Mouse (Mus musculus): ENCODE measurements around the gene 3110009E18Rik. TPM values are rescaled to one million over a fixed set of nuclear protein-coding genes. Genes with fewer than 3 reads are reported as not detected.

Gene 3110009E18Rik
- polyA plus RNA-seq, 1 experiment from 2014 or later: 1.4 TPM

DNA sequence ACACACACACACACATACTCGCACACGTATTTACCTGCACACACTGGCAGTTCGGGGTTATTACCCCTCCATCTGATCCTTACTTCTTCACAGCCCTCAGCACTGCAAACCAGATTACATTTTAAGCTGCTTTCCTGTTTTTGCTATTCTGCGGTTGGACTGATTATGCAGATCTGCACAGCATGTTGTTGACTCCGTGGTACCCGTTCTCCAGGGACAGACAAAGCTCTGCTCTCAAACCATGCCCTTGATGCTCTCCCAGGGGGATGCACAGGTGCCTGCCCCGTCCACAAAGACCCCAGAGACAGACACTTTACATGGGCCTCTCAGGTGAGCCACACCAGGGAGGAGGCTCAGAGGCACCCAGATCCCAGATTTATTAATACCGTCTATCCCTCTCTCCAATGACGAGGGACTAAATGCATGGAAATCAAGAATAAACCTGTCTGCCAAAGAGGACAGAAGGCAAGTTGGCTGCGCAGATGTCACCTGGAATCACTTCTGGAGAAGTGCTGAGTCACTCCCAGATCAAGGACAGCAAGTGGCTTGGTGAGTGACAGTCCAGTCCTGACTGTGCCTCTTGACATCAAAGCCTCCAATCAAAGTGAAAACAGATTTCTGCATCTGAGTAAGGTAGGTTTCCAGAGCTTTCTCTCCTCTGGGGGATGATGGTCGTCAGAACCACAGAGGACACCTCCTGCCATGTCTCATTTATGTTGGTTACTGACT, 87.7 kb downstream of the 3110009E18Rik start:
- 86% methylated on average over 11 of the region's 11 CpGs for WGBS (ENCODE audit: missing documents)
- Histone ChIP-seq H3K4me3 (ENCODE audit: inconsistent target) (no peak overlapping the region), H3K79me2 (ENCODE audit: inconsistent target) (no peaks in the 10 kb centered on the region), H3K27ac (no peak overlapping the region), H3K36me3 (ENCODE audit: inconsistent target) (no peaks in the 10 kb centered on the region)

DNA sequence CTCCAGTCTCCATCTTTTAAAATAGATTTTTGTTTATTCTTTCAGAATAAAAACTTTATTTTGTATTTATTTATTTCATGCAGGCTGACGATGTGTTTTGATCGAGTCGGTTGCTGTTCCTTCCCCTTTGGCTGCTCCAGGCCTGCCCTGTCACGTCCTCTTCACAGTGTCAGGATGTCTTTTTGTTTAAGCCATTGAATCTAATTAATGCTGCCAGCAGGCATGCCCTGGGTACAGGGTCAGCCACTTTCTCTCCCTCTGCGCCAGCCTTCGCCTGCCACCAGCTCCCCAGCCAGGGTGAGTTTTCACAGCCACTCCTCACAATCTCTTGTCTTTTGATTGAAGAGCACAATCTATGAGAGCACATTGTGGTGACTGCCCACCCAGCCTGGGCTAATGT, 99.9 kb downstream of the 3110009E18Rik start:
- WGBS (ENCODE audit: missing documents): 86% methylated on average over 6 of the region's 6 CpGs
- H3K27ac ChIP-seq: no peak overlapping the region

DNA sequence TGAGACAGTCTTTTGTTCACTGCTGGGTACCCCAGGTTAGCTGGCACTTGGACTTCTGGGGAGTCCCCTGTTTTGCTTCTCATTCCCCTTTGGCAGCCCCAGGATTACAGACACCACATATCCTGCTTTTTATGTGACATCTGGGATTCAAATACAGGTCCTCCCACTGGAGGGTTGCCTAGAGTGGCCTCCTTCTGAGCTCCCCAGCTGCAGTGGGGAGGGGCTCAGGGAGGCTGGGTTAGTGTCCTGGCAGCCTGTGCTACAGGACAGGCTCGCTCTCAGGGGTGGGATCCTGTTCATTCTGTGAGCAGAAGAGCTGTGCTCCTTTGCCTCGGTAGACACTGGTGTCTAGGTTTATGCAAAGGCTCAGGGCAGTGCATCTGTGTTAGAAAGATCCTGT, 100.3 kb downstream of the 3110009E18Rik start:
- Histone ChIP-seq H3K27ac (no peak overlapping the region), H3K36me3 (ENCODE audit: inconsistent target) (no peaks in the 10 kb centered on the region), H3K79me2 (ENCODE audit: inconsistent target) (no peaks in the 10 kb centered on the region), H3K4me3 (ENCODE audit: inconsistent target) (no peak overlapping the region)
- WGBS (ENCODE audit: missing documents): 86% methylated on average over 2 of the region's 2 CpGs

More for the DNA sequence above, 99.9 kb downstream of the 3110009E18Rik start:
- Histone ChIP-seq H3K4me3 (ENCODE audit: inconsistent target) (no peak overlapping the region), H3K36me3 (ENCODE audit: inconsistent target) (no peaks in the 10 kb centered on the region), H3K79me2 (ENCODE audit: inconsistent target) (no peaks in the 10 kb centered on the region)

DNA sequence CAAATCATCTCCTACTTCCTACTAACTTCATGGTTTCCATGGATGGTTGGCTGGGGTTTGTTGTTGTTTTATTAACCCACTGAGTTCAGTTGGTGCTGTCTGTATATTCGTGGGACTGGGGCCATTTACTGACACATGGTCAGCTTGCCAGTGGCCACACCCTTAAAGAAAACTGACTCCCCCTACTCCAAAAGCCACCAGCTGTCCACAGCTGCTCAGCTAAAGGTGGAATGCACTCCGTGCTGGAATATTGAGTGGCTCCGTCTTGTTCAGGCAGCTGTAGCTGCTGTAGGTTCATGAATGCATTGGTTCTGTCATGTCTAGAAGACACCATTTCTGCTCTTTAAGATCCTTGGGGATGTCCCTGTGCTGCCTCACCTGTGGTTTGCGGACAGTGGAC, 102.6 kb downstream of the 3110009E18Rik start:
- 85% methylated on average over 4 of the region's 4 CpGs for WGBS (ENCODE audit: missing documents)
- no peak overlapping the region for H3K4me3 ChIP-seq (ENCODE audit: inconsistent target)

DNA sequence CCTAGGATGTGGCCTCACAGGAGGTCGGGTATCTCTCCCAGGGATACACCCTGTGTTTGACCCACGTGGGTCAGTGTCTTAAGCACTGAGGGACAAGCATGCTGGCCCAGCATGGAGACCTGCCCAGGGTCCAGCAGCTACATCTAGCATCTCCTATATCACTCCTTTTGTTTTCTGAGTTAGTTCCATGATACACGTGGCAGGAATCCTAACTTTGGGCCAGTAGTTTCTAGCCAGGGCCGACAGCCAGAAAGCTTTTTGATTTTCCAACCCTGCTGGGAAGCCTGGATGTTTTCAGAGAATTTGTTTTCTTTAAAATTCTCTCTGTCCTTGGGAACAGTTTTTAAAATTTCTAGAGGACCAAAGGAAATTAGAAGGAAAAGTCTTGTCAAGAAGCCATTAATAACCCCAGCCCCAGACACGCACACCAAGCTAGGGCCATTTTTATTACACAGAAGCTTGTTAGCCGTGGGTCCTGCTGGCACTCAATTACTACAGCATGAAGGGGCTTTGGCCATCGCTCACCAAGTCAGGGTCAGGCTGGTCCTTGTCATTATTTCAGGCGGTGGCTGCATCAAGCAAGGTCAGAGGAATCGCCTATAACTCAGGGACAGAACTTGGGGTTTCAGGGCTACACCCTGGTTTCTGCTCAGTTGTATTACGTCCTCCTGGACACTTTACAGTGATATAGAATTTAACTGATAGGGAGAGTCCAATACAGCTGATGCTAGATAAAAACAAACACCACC, 108.9 kb downstream of the 3110009E18Rik start:
- H3K79me2 ChIP-seq (ENCODE audit: inconsistent target): no peaks in the 10 kb centered on the region
- WGBS (ENCODE audit: missing documents): 94% methylated on average over 10 of the region's 10 CpGs

More for the DNA sequence above, 102.6 kb downstream of the 3110009E18Rik start:
- H3K36me3 ChIP-seq (ENCODE audit: inconsistent target): peaks cover 9% of the 10 kb centered on the region
- H3K27ac ChIP-seq: no peak overlapping the region
- no peaks in the 10 kb centered on the region for H3K79me2 ChIP-seq (ENCODE audit: inconsistent target)

DNA sequence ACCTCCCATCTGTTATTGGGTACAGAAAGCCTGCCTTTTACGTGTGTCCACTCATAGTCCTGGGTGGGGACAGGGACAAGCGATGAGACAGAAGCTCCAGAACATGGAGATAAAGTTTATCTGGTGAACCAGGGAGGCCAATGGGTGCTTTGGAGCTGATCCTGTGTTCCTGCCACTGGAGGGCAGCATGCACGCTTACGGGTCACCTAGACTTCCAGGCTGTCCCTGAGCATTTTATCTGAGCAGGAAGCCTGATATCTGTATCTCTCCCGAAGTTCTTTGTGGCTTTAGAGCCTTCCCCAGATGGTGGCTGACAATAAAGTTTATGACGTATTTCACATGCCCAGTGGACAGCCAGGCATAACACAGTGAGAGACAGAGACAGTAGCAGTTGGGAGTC, 110.3 kb downstream of the 3110009E18Rik start:
- Histone ChIP-seq H3K27ac (no peak overlapping the region), H3K79me2 (ENCODE audit: inconsistent target) (no peaks in the 10 kb centered on the region), H3K36me3 (ENCODE audit: inconsistent target) (peaks cover 9% of the 10 kb centered on the region), H3K4me3 (ENCODE audit: inconsistent target) (no peak overlapping the region)
- 55% methylated on average over 6 of the region's 6 CpGs for WGBS (ENCODE audit: missing documents)

More for the DNA sequence above, 108.9 kb downstream of the 3110009E18Rik start:
- Histone ChIP-seq H3K27ac (no peak overlapping the region), H3K36me3 (ENCODE audit: inconsistent target) (peaks cover 9% of the 10 kb centered on the region), H3K4me3 (ENCODE audit: inconsistent target) (no peak overlapping the region)

DNA sequence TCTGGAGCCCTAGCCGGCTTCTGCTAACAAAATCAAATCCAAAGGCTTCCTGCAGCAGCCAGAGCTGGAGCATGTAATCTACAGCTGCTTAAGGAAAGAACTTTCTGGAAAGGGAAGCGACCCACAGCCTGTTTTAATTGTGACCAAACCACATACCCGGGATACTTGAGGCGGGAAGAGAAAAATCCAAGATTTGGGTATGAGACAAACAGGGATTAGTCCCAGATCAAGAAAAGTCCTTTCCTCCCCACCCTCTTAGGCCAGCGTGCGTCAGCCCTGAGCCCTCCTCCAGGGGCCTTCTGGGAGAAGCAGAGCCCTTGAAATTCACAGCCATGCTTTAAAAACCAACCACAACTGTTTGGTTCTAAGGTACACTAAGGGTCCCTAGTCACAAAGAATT, 111.2 kb downstream of the 3110009E18Rik start:
- H3K4me3 ChIP-seq (ENCODE audit: inconsistent target): no peak overlapping the region
- no peak overlapping the region for H3K27ac ChIP-seq
- H3K79me2 ChIP-seq (ENCODE audit: inconsistent target): no peaks in the 10 kb centered on the region
- H3K36me3 ChIP-seq (ENCODE audit: inconsistent target): peaks cover 5% of the 10 kb centered on the region
- 94% methylated on average over 6 of the region's 6 CpGs for WGBS (ENCODE audit: missing documents)

DNA sequence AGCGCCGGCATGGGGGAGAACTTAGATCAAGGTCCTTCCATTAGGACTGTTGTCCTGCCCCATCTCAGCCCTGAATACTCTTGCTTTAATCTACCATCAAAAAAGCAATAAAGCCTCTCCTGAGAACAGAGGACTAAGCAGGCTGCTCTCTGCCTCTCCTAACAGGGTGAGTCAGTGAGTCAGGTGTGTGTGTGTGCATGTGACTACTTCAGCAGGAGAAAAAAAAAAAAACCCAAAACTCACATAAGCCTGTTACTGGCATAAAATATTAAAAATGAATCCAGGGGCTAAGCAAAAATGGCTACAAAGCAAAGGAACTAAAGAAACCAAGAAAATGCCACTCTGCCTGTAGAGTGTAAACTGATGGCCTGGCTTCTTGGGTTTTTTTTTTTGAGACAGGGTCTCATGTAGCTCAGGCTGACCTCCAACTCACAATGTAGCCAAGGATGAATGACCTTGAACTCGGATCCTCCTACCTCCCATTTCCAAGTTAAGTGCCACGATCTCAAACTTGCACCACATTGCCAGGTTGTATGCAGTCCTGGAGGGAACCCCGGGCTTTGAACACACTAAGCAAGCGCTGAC, 114.7 kb downstream of the 3110009E18Rik start:
- H3K27ac ChIP-seq: peak overlapping the region; percentile 90
- H3K79me2 ChIP-seq (ENCODE audit: inconsistent target): no peaks in the 10 kb centered on the region
- H3K4me3 ChIP-seq (ENCODE audit: inconsistent target): no peak overlapping the region
- 98% methylated on average over 5 of the region's 6 CpGs for WGBS (ENCODE audit: missing documents)
- peaks cover 12% of the 10 kb centered on the region; the same call in 1 of the 2 replicates for H3K36me3 ChIP-seq (ENCODE audit: inconsistent target)

DNA sequence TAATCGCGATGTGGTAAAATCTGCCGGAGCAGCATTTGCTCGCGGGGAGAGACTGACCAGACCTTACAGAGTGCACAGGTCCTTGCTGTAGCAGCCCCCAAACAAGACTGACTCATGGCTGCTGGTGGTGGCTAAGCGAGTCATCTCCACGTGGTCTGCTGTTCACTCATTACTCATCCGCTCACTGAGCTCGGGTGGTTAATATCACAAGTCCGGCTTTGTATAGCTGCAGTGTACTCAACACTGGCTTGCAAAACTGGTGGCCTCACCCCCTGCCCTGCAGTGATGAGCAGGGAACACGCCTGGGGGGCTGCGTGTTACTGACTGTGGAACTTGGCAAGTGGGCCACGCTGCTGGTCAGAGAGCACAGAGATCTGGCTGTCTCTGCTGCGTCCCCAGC, 115.4 kb downstream of the 3110009E18Rik start:
- Histone ChIP-seq H3K4me3 (ENCODE audit: inconsistent target) (no peak overlapping the region), H3K79me2 (ENCODE audit: inconsistent target) (no peaks in the 10 kb centered on the region), H3K27ac (peak overlapping the region; percentile 90), H3K36me3 (ENCODE audit: inconsistent target) (peaks cover 19% of the 10 kb centered on the region; the same call in 1 of the 2 replicates)
- 65% methylated on average over 14 of the region's 14 CpGs for WGBS (ENCODE audit: missing documents)

DNA sequence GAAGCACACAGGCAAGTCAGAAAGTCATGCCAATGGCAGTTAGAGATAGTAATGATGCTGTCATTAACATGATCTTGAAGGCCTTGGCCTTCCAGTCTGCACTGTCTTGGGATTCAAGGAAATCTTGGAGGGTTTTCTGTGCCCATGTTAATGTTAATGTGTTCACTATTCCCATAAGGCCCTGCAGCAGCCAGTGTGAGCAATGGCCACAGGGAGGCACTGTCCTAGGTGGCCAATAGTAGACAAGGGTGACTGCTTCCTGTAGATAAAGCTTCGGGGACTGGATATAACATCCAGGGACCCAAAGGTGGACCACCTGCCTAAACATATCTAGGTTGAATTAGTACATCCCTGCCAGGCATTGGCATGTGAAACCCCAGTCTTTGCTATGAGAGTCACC, 116.1 kb downstream of the 3110009E18Rik start:
- H3K79me2 ChIP-seq (ENCODE audit: inconsistent target): no peaks in the 10 kb centered on the region
- peak overlapping the region; percentile 90 for H3K27ac ChIP-seq
- WGBS (ENCODE audit: missing documents): 73% methylated on average over 1 of the region's 1 CpGs
- H3K36me3 ChIP-seq (ENCODE audit: inconsistent target): peaks cover 26% of the 10 kb centered on the region; the same call in 1 of the 2 replicates
- no peak overlapping the region for H3K4me3 ChIP-seq (ENCODE audit: inconsistent target)

Other genes starting within 250 kb of the 3110009E18Rik start
- gene Tmem177, start 208.0 kb upstream of the 3110009E18Rik start, polyA plus RNA-seq (2018): 2.1 to 3.2 TPM (median 3.0 TPM) in 3 replicates
- gene Cfap221, start 124.0 kb upstream of the 3110009E18Rik start, polyA plus RNA-seq (2018): not detected in 3 replicates
- gene Sctr, start 114.3 kb upstream of the 3110009E18Rik start, polyA plus RNA-seq (2018): not detected in 3 replicates
- gene Tmem37, start 47.1 kb upstream of the 3110009E18Rik start, polyA plus RNA-seq (2018): 8.5 to 36.3 TPM (median 23.3 TPM) in 3 replicates
- gene Dbi, start 109 bp upstream of the 3110009E18Rik start, polyA plus RNA-seq (2018): 235 to 420 TPM (median 317 TPM) in 3 replicates
- 26.5 to 41.9 TPM (median 39.9 TPM) in 3 replicates for gene Steap3, start 151.5 kb downstream of the 3110009E18Rik start, polyA plus RNA-seq (2018)
- gene C1ql2, start 219.4 kb downstream of the 3110009E18Rik start, polyA plus RNA-seq (2018): not detected in 3 replicates